Mouse (Mus musculus) heart, adult 2 months (tissue): ENCODE data around the gene Xrcc4.

ENCODE experiments used
- CTCF ChIP-seq: fragments of 200-600 bp; IDR thresholded peaks from 2 replicates; pipeline ENCODE4 v1.8.1; 2022; ENCODE audit warnings: antibody characterized with exemption, mild to moderate bottlenecking, moderate library complexity
- POLR2A ChIP-seq: fragments of 200-500 bp; IDR thresholded peaks from 2 replicates; pipeline ENCODE4 v1.6.1; 2011; ENCODE audit warnings: mild to moderate bottlenecking, low read depth, low read length, control low read depth; ENCODE audit not compliant: insufficient read depth

DNA sequence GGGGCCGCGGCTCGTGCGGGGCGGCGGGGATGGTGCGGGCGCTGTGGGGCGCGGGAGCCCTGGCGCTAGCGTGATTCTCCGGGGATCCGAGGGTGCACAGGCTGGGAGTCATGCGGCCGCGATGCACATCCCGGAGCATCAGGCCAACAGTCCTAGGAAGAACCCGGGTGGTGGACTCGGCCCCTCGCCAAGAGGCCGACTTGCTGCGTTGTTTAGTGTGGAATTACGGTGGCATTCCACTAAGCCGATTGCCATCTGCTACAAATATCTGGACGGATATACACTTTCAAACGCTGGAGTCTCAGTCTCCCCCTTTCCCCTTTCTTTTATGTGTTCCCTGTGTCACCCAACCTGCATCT, 396 bp upstream of the Xrcc4 start:
- TF ChIP-seq CTCF (no peak), POLR2A (no peak)
